18 mouse cellular contexts compared by ENCODE assay signal in genomic region chr8:72577941-72578340, GRCm38 (mm10). TPM values are rescaled to one million over a fixed set of nuclear protein-coding genes. Genes with fewer than 3 reads are reported as not detected.
A peak's percentile ranks its signal among the peaks of the same experiment; 100 is the strongest.
DNase-seq lines count a peak whose midpoint lies in the region; ATAC-seq and TF ChIP-seq lines count a peak whose summit lies in the region.
"Had no signal": no experiment of that assay in that cellular context is flagged by ENCODE, and none has a peak within 500 bp of the region (broad histone marks: within the 10 kb centered on the region; RNA-seq: fewer than 3 reads in every experiment).

No protein-coding gene starts in this region.

- DNase-seq in heart, adult 8-10 months (ENCODE audit: low spot score): peak; percentile 27
- DNase-seq in heart, adult 9 months (ENCODE audit: low spot score in 2 of 2): no peak
- peak; percentile 15 to 61 for DNase-seq in lung, postnatal 4 days
- DNase-seq in lung, postnatal 25 days (ENCODE audit: low spot score): no peak
- no peak for DNase-seq in midbrain, postnatal 0 days (ENCODE audit: low spot score)
- DNase-seq in urinary bladder, adult 2 months (ENCODE audit: low spot score): no peak
- DNase-seq: cerebellum, adult 9-10 months; kidney, adult 11 months; kidney, postnatal 25 days; layer of hippocampus, adult 9-11 months; right cerebral cortex, adult 18-20 months had no signal

- H3K9me3 ChIP-seq in heart, embryonic 16.5 days (replicated peaks; ENCODE audit: control insufficient read depth, low read length): no peaks in the 10 kb centered on the region
- no peaks in the 10 kb centered on the region for H3K9me3 ChIP-seq in midbrain, postnatal 0 days (ENCODE audit: low read length)
- H3K9me3 ChIP-seq: forebrain, embryonic 12.5 days; limb, embryonic 13.5 days; liver, embryonic 15.5 days; midbrain, embryonic 15.5 days had no signal

- H3K9ac ChIP-seq in heart, embryonic 16.5 days (ENCODE audit: low read length): 0 out of 2 replicates have a peak overlapping the region, but pooled peaks have one; percentile 34
- no peak overlapping the region for H3K9ac ChIP-seq in midbrain, postnatal 0 days (replicated peaks; ENCODE audit: low read length, poor library complexity, severe bottlenecking)
- H3K9ac ChIP-seq: forebrain, embryonic 12.5 days; limb, embryonic 13.5 days; liver, embryonic 15.5 days; midbrain, embryonic 15.5 days had no signal

- H3K4me3 ChIP-seq in heart, embryonic 16.5 days (ENCODE audit: low read length): no peak overlapping the region
- H3K4me3 ChIP-seq in midbrain, postnatal 0 days (ENCODE audit: low read depth, low read length): no peak overlapping the region
- H3K4me3 ChIP-seq: forebrain, embryonic 12.5 days; limb, embryonic 13.5 days; liver, embryonic 15.5 days; midbrain, embryonic 15.5 days had no signal

- H3K27ac ChIP-seq in heart, embryonic 16.5 days (ENCODE audit: low read length): peak overlapping the region; percentile 88
- H3K27ac ChIP-seq in midbrain, postnatal 0 days (ENCODE audit: low read depth, low read length): no peak overlapping the region
- H3K27ac ChIP-seq: forebrain, embryonic 12.5 days; hindbrain, postnatal 0 days; limb, embryonic 13.5 days; liver, embryonic 15.5 days; midbrain, embryonic 15.5 days had no signal

- H3K4me2 ChIP-seq in heart, embryonic 16.5 days (ENCODE audit: low read depth, low read length): peak overlapping the region; percentile 38
- no peak overlapping the region for H3K4me2 ChIP-seq in midbrain, postnatal 0 days (ENCODE audit: low read depth, low read length, poor library complexity, severe bottlenecking)
- H3K4me2 ChIP-seq: forebrain, embryonic 12.5 days; limb, embryonic 13.5 days; liver, embryonic 15.5 days; midbrain, embryonic 15.5 days had no signal

- no peaks in the 10 kb centered on the region for H3K27me3 ChIP-seq in heart, embryonic 16.5 days (ENCODE audit: control insufficient read depth, insufficient read depth, low read length)
- no peaks in the 10 kb centered on the region for H3K27me3 ChIP-seq in midbrain, postnatal 0 days (ENCODE audit: insufficient read depth, low read length)
- H3K27me3 ChIP-seq: forebrain, embryonic 12.5 days; limb, embryonic 13.5 days; midbrain, embryonic 15.5 days; Patski had no signal

- 14% methylated on average over 1 of the region's 1 CpGs for WGBS in heart, embryonic 16.5 days
- 93% methylated on average over 1 of the region's 1 CpGs for WGBS in midbrain, postnatal 0 days

- TF ChIP-seq CTCF in midbrain, postnatal 0 days (IDR thresholded peaks at IDR 0.05): no peak

- peak; percentile 59 for ATAC-seq in heart, embryonic 16.5 days (replicated peaks; ENCODE audit: extremely low read depth, insufficient read depth, low FRiP score)
- no peak for ATAC-seq in midbrain, postnatal 0 days (ENCODE audit: low FRiP score)
- ATAC-seq: hindbrain, postnatal 0 days; midbrain, embryonic 15.5 days; Patski had no signal

- peaks cover 5% of the 10 kb centered on the region; the same call in 1 of the 2 replicates for H3K36me3 ChIP-seq in heart, embryonic 16.5 days (ENCODE audit: control insufficient read depth, insufficient read depth)
- H3K36me3 ChIP-seq in midbrain, postnatal 0 days (ENCODE audit: insufficient read depth, low read length): peaks cover 5% of the 10 kb centered on the region; the same call in 1 of the 2 replicates
- H3K36me3 ChIP-seq: forebrain, embryonic 12.5 days; limb, embryonic 13.5 days; liver, embryonic 15.5 days; midbrain, embryonic 15.5 days had no signal

- peaks cover 25% of the 10 kb centered on the region for H3K4me1 ChIP-seq in heart, embryonic 16.5 days (ENCODE audit: control insufficient read depth, insufficient read depth, low read length)
- H3K4me1 ChIP-seq in midbrain, postnatal 0 days (ENCODE audit: insufficient read depth, low read length): peaks cover 1% of the 10 kb centered on the region; the same call in 1 of the 2 replicates

RNA-seq across cellular contexts. Expression of gene Tmem38a, which starts 6.1 kb away (rescaled TPM):
- 100 to 1,000 TPM; 501 to 520 (median 513) TPM for total RNA-seq in heart, adult 8-10 months (2022)
- 117 and 125 TPM in 2 replicates for polyA plus RNA-seq in heart, embryonic 16.5 days (2015; fragmentation: Nextera tagmentation; extraction: Ambion mirVana)
- total RNA-seq in midbrain, postnatal 0 days (2014; rRNA removed): 64.6 and 73.7 TPM in 2 replicates
- polyA plus RNA-seq in midbrain, postnatal 0 days (2015; fragmentation: Nextera tagmentation; extraction: Ambion mirVana): 36.7 and 44.7 TPM in 2 replicates
- polyA plus RNA-seq in urinary bladder, adult 2 months (2012; rRNA removed): 80.0 and 91.5 TPM in 2 replicates

RNA-seq across cellular contexts. Expression of gene Smim7, which starts 7.1 kb away (rescaled TPM):
- 100 to 1,000 TPM; 117 to 141 (median 135) TPM for total RNA-seq in heart, adult 8-10 months (2022)
- 97.1 and 108 TPM in 2 replicates for polyA plus RNA-seq in heart, embryonic 16.5 days (2015; fragmentation: Nextera tagmentation; extraction: Ambion mirVana)
- total RNA-seq in midbrain, postnatal 0 days (2014; rRNA removed): 89.0 and 99.9 TPM in 2 replicates
- polyA plus RNA-seq in midbrain, postnatal 0 days (2015; fragmentation: Nextera tagmentation; extraction: Ambion mirVana): 155 and 156 TPM in 2 replicates
- 60.1 and 70.8 TPM in 2 replicates for polyA plus RNA-seq in urinary bladder, adult 2 months (2012; rRNA removed)

RNA-seq across cellular contexts. Expression of gene Med26, which starts 29.9 kb away (rescaled TPM):
- 1 to 10 TPM; 6.3 to 8.5 (median 7.6) TPM for total RNA-seq in heart, adult 8-10 months (2022)
- polyA plus RNA-seq in heart, embryonic 16.5 days (2015; fragmentation: Nextera tagmentation; extraction: Ambion mirVana): 11.5 and 12.7 TPM in 2 replicates
- total RNA-seq in midbrain, postnatal 0 days (2014; rRNA removed): 16.2 and 17.8 TPM in 2 replicates
- polyA plus RNA-seq in midbrain, postnatal 0 days (2015; fragmentation: Nextera tagmentation; extraction: Ambion mirVana): 17.4 and 19.1 TPM in 2 replicates
- 8.9 and 9.8 TPM in 2 replicates for polyA plus RNA-seq in urinary bladder, adult 2 months (2012; rRNA removed)

Comparison
In these comparisons a context has a peak if more than half of its experiments do, and no peak if none do; other contexts are left out.
1. DNase-seq: peak in heart, adult 8-10 months (single experiment) and lung, postnatal 4 days (2 of 2); none in heart, adult 9 months (0 of 2), lung, postnatal 25 days (single experiment), midbrain, postnatal 0 days (single experiment) and urinary bladder, adult 2 months (single experiment).